32 mouse cellular contexts compared by ENCODE assay signal in genomic region chr1:184576527-184576926, GRCm38 (mm10).
"Had no signal": no experiment of that assay in that cellular context is flagged by ENCODE, and none has a peak within 500 bp of the region (broad histone marks: within the 10 kb centered on the region; RNA-seq: fewer than 3 reads in every experiment).

No protein-coding gene starts in this region.

- H3K4me3 ChIP-seq: heart, embryonic 12.5 days; heart, embryonic 13.5 days; heart, embryonic 15.5 days; hindbrain, embryonic 10.5 days; hindbrain, embryonic 12.5 days; hindbrain, embryonic 13.5 days; hindbrain, embryonic 15.5 days; intestine, embryonic 15.5 days; kidney, embryonic 15.5 days; layer of hippocampus, adult 2 months; left cerebral cortex, adult 2 months had no signal

- DNase-seq: heart, postnatal 10 days; heart, postnatal 14 days; heart, postnatal 36 days; kidney, adult 18-20 months; kidney, adult 2 months; kidney, adult 8-10 months; kidney, adult 9 months; kidney, postnatal 10 days; kidney, postnatal 14 days; kidney, postnatal 25 days; kidney, postnatal 36 days; kidney, postnatal 4 days; layer of hippocampus, adult 9-11 months; layer of hippocampus, postnatal 36 days had no signal

- H3K4me2 ChIP-seq: heart, embryonic 11.5 days; heart, embryonic 12.5 days; heart, embryonic 13.5 days; heart, embryonic 15.5 days; hindbrain, embryonic 12.5 days; hindbrain, embryonic 13.5 days; hindbrain, embryonic 14.5 days; hindbrain, embryonic 15.5 days; intestine, embryonic 15.5 days; kidney, embryonic 15.5 days had no signal

- ATAC-seq: hindbrain, embryonic 16.5 days; hindbrain, postnatal 0 days; inflammation-experienced regulatory T-cells, adult 6 months; intestine, embryonic 15.5 days; intestine, embryonic 16.5 days; intestine, postnatal 0 days had no signal

- H3K36me3 ChIP-seq: heart, embryonic 12.5 days; heart, embryonic 13.5 days; heart, embryonic 15.5 days; hindbrain, embryonic 10.5 days; hindbrain, embryonic 12.5 days; hindbrain, embryonic 13.5 days; hindbrain, embryonic 15.5 days; intestine, embryonic 15.5 days; kidney, embryonic 15.5 days had no signal

- H3K27me3 ChIP-seq: heart, embryonic 15.5 days; hindbrain, embryonic 12.5 days; hindbrain, embryonic 13.5 days; hindbrain, embryonic 15.5 days; intestine, embryonic 15.5 days had no signal
